Mouse (Mus musculus) gastrocnemius, adult 2 months (tissue): ENCODE data around the gene Pradc1. TPM values are rescaled to one million over a fixed set of nuclear protein-coding genes. Genes with fewer than 3 reads are reported as not detected.
A peak's percentile ranks its signal among the peaks of the same experiment; 100 is the strongest.
"Not testable (repeated sequence)": the region's sequence is repeated elsewhere in the genome, so short reads cannot be mapped to it uniquely, and the experiment has no call there.

Experiments used
- DNase-seq: peaks from one replicate; pipeline ENCODE4 v3.0.0; 2022
- H3K27ac ChIP-seq: fragments of 200-600 bp; 2 replicates; pipeline ENCODE4 v1.8.1; 2022; ENCODE audit warnings: mild to moderate bottlenecking
- H3K4me3 ChIP-seq: fragments of 200-600 bp; 2 replicates; pipeline ENCODE4 v1.8.1; 2022; ENCODE audit warnings: mild to moderate bottlenecking, moderate library complexity
- CTCF ChIP-seq: fragments of 200-600 bp; IDR thresholded peaks from 2 replicates; pipeline ENCODE4 v1.8.1; 2022; ENCODE audit warnings: antibody characterized with exemption, mild to moderate bottlenecking, moderate library complexity
- intact Hi-C: fragments of 180-260 bp; cut with DNase I; formaldehyde crosslinking; loops from one replicate; pipeline ENCODE4 v1.15.1; 2025
- total RNA-seq, 2 experiments: library from RNA; stranded (reverse); gene quantifications; 2 replicates each; pipeline ENCODE4 v1.2.3; 2021

Gene Pradc1
- total RNA-seq, 2 experiments from 2014 or later, result 14.8 to 15.9 TPM

DNA sequence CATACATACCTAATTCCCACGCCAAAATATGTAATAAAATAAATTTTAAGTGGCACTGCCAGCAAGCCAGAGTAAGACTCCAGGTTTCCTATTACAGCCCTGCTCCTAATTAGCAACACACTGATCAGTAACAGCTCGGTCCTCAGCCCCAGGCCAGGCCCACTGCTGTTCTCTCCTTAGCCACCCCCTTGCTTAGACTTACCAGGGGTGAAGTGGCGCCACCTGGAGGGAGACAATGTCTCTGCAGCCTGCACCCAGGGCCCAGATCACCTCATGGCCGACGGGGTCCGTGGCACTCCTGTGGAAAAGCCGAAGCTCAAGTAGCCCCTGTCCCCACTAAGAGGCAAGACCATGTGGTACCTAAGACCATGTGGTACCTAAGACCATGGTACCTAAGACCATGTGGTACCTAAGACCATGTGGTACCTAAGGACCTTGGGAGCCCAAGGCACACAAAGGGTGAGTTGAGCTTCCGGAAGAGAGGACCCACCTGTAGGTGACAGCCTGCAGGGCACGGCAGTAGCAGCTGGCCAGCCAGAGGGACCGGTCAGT is 25.7 kb upstream of the Pradc1 start:
- peak; percentile 46 for TF ChIP-seq CTCF
- no peak for DNase-seq
- Histone ChIP-seq H3K27ac (no peak overlapping the region), H3K4me3 (no peak overlapping the region)
- intact Hi-C loops, result no loop called here

GRCm38 (mm10) chr6:85475581-85475980 is 23.8 kb upstream of the Pradc1 start:
- no peak overlapping the region for H3K4me3 ChIP-seq
- H3K27ac ChIP-seq, result no peak overlapping the region
- no peak for DNase-seq
- TF ChIP-seq CTCF, result no peak
- intact Hi-C loops, result no loop called here

GRCm38 (mm10) chr6:85472542-85472941 is 20.8 kb upstream of the Pradc1 start:
- intact Hi-C loops, result no loop called here
- H3K4me3 ChIP-seq, result no peak overlapping the region
- H3K27ac ChIP-seq, result no peak overlapping the region
- no peak for DNase-seq
- no peak for TF ChIP-seq CTCF

GRCm38 (mm10) chr6:85471962-85472361 is 20.2 kb upstream of the Pradc1 start:
- intact Hi-C loops, result no loop called here
- no peak overlapping the region for H3K4me3 ChIP-seq
- no peak for DNase-seq
- TF ChIP-seq CTCF, result no peak
- H3K27ac ChIP-seq, result no peak overlapping the region

DNA sequence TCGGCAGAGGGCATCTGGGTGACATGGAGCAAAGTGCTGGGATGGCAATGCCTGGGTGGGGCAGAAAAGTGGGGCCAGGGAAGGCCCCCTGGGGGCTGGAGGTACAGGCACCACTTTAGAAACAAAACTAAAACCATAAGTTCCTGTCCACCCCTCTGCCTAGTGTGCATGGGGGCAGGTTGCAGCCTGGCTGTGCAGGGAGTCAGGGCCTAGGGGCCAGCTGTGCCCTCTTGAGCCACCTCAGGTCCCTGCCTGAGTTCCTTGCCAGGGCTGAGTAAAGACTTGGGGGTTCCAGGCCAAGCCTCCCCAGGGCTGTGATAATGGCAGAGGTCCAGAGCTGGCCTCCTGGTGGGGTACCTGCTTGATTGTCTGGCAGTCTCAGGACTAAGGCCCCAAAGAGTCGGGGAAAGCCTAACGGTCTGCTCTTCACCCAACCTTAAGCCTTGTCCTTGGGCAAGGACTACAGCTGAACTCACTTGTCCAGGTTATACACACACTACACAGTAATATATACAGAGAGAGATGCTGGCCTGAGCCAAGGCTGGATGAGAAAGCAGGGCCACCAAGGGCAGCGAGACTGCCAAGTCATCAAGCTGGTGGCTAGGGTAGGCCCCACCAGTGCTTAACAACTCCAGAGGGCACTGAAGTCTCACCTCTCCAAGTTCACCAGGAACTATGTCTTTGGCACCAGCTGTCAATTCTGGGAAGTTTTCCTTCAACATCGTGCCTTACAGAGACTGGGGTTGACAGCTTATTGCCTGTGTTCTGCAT is 18.1 kb upstream of the Pradc1 start:
- no peak overlapping the region for H3K4me3 ChIP-seq
- no peak overlapping the region for H3K27ac ChIP-seq
- intact Hi-C loops, result no loop called here
- no peak for DNase-seq
- TF ChIP-seq CTCF, result no peak

DNA sequence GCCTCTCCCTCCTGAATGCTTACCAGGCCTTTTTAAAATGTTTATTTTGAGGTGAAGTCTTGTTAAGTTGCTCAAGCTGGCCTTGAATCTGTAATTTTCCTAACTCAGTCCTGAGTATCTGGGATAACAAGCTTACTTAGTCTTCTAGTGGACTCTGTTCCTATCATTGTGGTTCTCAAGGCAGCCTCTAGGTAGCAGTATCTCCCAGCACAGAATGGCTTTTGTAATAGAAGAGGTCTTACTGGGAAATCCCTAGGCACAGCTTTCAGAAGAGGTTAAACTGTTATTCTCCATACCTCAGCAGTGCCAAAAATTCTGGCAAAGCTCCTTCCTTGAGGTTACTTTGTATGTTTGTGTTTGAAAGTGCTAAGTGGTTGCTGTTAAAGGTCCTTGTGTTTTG is 13.6 kb upstream of the Pradc1 start:
- TF ChIP-seq CTCF, result peak; percentile 21; the same call in 1 of the 2 replicates
- no peak for DNase-seq
- no peak overlapping the region for H3K4me3 ChIP-seq
- H3K27ac ChIP-seq, result no peak overlapping the region
- intact Hi-C loops, result no loop called here

- TF ChIP-seq CTCF, result no peak
- intact Hi-C loops, result no loop called here
- Histone ChIP-seq H3K4me3 (no peak overlapping the region), H3K27ac (no peak overlapping the region)
- no peak for DNase-seq
Measured at GRCm38 (mm10) chr6:85459621-85460020, 7.9 kb upstream of the Pradc1 start.

DNA sequence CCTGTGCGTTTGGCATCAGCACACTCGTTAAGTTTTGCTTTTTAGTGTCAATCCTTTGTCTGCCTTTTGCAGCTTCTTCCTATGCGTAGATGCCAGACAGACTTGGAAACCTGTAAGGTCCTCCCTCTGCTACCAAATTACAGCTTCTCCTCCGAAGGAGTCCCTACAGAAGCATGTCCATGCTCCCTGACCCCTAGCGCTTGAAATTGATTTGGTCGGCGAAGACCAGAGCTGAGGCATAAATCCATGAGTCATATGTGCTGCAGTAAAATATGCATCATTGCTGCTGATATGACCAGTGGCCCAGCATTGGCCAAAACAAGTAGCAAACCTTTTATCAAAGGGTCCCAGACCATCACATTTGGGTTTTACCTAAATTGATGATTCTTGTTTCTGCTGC is 1.0 kb upstream of the Pradc1 start:
- TF ChIP-seq CTCF, result no peak
- Histone ChIP-seq H3K27ac (peak overlapping the region; percentile 98), H3K4me3 (peak overlapping the region; percentile 73)
- intact Hi-C loops, result loop anchor here (5.0 kb wide), 1 partner anchor 509 kb away; the partner anchor contains the start of gene Dusp11
- no peak for DNase-seq

- TF ChIP-seq CTCF, result no peak
- no peak for DNase-seq
- intact Hi-C loops, result loop anchor here (5.0 kb wide), 1 partner anchor 510 kb away; the partner anchor contains the start of gene Dusp11
- peak overlapping the region; percentile 73 for H3K4me3 ChIP-seq
- H3K27ac ChIP-seq, result peak overlapping the region; percentile 98
Measured at GRCm38 (mm10) chr6:85452411-85452665, 568 bp upstream of the Pradc1 start.

GRCm38 (mm10) chr6:85450697-85451663 is 790 bp downstream of the Pradc1 start, which contains the start of gene Cct7:
Cct7 (plus strand) TSS chr6:85451514.
- Histone ChIP-seq H3K4me3 (peak within 1 kb of the TSS; percentile 73), H3K27ac (peak within 1 kb of the TSS; percentile 98)
- DNase-seq, result peak; percentile 99
- intact Hi-C loops, result loop anchor here (2.0 to 5.0 kb wide), 2 partner anchors 118 to 511 kb away; partner anchors contain the start of genes Dusp11 and Sfxn5
- TF ChIP-seq CTCF, result peak; percentile 69

- not testable (repeated sequence) for DNase-seq, H3K4me3 ChIP-seq, H3K27ac ChIP-seq
- intact Hi-C loops, result loop anchor here (2.0 to 5.0 kb wide), 2 partner anchors 117 to 512 kb away; partner anchors contain the start of genes Dusp11 and Sfxn5
Measured at GRCm38 (mm10) chr6:85450140-85450539, 1.6 kb downstream of the Pradc1 start.

- intact Hi-C loops, result no loop called here
- H3K27ac ChIP-seq, result no peak overlapping the region
- H3K4me3 ChIP-seq, result no peak overlapping the region
- DNase-seq, result no peak
- no peak for TF ChIP-seq CTCF
Measured at GRCm38 (mm10) chr6:85447351-85447750, 4.4 kb downstream of the Pradc1 start.

GRCm38 (mm10) chr6:85445286-85445685 is 6.5 kb downstream of the Pradc1 start:
- intact Hi-C loops, result no loop called here
- TF ChIP-seq CTCF, result no peak
- Histone ChIP-seq H3K4me3 (no peak overlapping the region), H3K27ac (peak overlapping the region; percentile 56)
- peak; percentile 68 for DNase-seq
